Mouse (Mus musculus) right cerebral cortex, postnatal 10 days (tissue): Measurements from ENCODE around the gene Fam53b.
A peak's percentile ranks its signal among the peaks of the same experiment; 100 is the strongest.

ENCODE experiments used
- DNase-seq, 2 experiments: peaks; one replicate each; pipeline ENCODE4 v3.0.0; 2021; ENCODE audit warnings: low spot score in 2 of 2

Fam53b gene

DNA sequence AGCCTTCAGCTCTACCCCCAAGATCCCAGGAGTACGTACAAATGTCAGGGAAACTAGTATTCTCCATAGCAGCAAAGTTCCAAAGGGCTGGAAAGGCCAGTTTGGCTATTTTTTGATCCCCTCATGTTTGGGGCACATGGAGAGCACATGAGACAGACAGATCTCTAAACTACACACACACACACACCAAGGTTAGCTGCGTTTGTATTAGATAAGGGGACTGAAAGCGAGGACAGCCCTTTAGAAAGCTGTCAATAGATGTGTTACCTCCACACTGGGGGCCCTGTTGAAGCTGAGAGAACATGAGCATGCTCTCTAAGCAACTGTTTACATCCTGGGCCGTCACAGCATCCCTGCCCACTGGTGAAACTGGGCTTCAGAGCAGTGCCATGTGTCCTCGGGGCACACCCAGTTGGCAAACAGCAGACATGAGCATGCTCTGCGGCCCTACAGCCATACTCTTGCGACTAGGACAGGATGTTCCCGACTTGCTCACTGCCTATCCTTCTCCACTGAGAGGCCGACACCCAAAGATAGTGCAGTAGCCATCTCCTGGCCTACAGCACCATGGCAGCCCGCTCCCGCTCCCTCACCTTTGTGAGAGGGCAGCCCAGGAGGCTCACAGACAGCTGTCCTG, 47.3 kb downstream of the Fam53b start:
- no peak for DNase-seq

DNA sequence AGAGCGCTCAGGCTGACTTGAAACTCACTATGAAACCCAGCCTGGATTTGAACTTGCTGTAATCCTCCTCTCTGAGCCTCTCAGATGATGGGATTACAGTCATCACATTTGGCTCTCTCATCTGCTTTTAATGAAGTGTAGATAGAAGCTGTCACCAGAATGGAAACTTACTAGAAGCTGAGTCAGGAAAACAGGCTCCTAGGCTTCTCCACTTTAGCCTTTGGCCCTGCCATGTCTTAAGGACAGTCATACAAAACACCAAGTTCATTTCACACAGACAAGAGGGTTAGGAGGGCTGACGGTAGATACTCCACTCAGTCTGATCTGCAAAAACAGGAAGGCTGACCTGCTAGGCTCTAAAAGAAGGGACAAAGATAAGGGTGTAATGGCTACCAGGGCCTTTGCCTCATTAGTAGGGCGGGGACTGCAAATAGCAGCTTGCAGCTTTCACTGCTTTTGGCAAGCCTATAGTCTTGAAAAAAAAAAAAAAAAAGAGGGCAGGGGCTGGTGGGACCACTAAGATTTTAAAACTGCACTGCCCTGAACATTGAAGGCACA, 48.0 kb downstream of the Fam53b start:
- no peak for DNase-seq

DNA sequence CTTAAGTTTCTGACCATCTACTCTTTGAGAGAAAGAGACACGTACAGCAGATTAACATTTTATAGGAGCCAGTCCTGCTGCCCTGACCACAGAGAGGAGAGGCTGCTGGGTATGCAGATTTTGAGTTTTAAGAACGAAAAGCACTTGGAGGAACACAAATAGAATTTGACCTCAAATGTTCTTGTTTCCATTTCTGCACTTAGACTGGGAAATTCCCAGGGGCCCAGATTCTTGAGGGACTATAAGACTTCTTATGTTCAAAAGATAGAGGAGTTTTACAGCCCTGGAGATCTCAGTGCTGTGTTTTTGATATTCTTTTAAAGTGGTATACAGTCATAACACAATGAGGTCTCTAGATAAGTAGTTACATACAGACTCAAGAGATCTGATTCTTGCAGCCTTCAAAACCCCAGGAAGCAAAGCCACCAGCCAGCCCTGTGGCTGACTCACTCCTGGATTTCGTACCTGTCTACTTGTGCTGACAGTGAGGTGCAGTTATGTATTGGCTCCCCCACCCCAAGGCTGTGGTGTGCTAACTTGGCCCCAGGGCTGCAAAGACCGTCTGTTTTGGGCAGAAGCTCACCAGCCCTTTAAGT, 48.7 kb downstream of the Fam53b start:
- no peak for DNase-seq

DNA sequence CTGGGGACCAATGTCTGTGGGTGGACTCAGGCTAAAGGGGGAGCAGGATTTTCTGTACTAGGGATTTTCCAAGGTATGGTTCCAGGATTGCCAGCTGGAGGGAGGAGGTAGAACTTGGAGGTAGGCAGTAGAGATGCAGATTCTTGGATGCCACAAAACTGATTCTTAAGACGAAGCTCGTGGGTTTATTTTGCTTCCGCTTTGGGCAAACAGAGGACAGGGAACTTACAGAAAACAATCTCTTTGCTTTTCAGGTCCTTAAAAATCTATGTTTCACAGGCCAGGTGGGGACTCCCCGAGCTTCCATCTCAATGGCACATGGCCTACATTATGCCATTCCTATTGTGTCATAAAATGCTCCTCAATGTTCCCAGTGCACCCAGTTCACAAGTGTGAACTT, 49.4 kb downstream of the Fam53b start:
- DNase-seq = no peak

DNA sequence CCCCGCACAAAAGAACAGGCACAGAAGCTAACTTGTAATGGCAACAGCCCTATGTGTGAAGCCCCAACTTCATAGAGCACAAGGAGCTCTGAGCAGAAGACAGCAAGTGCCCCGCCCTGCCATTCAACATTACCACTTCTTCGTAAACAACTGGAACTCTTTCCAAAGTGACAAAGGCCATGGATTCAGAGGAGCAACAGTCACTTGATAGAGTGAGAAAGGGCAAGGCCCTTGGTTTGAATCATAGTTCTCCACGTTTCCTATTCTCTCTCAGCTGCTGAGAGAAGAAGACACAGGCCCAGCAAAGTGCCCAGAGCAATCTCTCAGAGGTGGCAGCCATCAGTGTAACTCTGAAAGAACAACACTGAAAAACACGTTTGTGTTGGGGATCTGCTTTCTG, 49.8 kb downstream of the Fam53b start:
- DNase-seq = no peak

DNA sequence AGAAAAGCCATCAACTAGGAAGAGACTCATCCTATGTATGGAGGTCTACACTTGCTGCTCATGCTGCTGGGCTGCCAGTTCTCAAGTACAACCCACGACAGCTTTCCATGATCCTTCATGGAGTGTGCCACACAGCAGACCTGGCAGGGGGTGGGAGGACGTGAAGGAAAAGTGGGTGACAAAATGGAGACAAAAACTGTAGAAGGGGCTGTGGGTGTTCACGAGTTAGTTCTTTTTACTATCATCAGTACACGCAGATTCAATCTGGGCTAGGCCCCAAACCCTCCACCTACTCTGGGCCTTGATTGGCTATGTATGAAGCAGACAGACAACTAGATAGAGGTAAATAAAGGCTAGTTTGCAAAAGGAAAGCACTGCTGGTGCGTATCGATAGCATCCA, 50.3 kb downstream of the Fam53b start:
- DNase-seq = no peak

DNA sequence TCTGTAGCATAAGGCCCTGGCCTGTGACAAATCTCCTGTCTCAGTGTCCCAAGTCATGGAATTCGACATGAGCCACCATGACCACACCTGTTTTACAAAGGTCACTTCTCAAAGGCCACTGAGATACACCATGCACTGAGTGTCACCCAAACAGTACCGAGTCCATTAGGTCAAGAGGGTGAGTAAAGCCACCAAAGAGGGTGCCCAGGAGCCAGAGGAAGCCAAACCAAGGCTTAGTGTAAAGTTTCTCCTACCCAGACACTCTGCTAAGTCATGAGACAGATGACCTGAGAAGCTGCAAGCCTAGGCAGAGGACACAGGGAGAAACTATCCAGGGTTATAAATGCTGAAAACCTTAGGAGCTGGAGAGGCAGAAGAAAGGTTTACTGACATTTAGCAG, 52.3 kb downstream of the Fam53b start:
- no peak for DNase-seq

DNA sequence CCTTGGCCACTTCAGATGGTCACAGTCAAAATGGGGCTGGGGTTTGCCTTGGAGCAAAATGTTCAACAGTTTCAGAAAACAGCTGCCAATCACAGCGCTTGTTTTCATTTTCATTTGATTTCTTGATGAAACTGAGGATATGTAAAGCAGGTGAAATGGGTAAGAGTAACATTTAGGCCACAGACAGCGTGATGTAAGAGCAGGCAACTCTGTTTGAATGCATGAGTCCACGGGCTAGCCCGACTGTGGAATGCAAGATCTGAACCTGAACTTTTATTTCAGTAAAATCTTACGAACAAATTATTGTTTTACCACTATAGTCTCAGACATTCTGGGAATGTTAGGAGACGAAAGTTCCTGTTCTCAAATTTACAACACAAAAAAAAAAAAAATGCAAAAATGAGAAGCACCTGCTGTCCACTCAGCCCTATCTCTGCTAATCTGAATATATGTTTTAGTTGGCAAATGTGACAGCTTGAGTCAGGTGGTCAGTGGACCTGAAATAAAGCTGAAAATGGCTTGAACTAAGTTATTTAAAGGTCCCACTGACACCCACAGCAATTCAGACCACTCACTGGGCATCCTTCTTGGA, 53.0 kb downstream of the Fam53b start:
- no peak for DNase-seq

DNA sequence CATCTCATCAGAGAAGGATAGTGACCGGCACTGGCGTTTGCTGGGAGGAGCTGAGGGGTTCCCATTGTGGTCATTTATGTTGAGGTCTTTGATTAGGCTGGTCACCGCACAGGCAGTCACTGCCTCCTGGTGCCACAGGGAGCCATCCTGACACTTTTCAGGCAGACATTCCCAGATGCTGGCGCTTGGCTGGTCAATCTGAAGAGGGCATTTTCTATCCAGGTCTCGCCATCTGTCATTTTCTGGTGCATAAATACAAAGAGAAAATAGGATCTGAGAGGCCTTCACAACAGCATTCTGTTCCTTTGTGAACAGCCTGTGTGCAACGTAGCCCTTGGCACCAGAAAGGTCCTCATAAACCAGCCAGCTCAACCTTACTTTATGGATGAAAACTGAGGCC, 53.8 kb downstream of the Fam53b start:
- no peak for DNase-seq

DNA sequence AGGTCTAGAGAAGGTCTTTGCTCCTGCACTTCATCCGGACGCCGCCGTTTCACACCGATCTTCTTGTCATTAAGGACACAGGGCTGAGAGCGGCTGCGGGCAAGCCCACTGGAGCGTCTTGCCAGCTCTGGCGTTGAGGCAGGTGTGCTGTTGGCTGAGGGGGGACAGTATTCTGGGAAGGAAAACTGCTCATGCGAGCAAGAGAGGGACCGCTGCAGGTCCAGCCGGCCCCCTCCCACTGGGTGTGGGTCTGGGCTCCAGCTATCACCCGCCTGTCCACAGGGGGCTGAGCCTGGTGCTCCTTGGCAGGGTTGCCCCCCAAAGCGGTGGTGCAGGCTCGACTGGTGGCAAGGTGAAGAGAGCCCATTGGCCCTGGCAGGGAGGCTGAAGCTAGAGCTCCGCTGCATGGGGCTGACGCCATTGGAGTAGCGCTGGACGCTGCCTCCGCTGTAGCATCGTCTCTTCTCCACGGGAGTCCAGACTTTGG, 54.2 kb downstream of the Fam53b start:
- DNase-seq = no peak

DNA sequence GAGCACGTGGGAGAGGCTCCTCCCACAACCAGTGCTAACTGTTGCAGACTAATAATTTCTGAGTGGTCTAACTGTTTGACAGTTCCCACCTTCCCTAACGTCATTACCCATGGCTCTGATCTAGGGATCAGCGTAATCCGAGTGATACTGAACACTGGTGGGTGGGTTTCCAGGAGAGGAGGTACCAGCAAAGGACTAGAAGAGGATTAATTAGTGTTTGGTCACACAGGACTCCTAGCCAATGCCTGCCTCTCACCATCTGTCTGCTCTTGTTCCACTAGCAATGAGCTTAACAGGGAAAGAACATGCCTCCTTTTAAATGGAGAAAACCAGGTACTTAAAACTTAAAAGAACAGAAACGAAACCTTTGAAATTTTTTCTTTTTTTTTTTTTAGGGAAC, 54.8 kb downstream of the Fam53b start:
- no peak for DNase-seq

DNA sequence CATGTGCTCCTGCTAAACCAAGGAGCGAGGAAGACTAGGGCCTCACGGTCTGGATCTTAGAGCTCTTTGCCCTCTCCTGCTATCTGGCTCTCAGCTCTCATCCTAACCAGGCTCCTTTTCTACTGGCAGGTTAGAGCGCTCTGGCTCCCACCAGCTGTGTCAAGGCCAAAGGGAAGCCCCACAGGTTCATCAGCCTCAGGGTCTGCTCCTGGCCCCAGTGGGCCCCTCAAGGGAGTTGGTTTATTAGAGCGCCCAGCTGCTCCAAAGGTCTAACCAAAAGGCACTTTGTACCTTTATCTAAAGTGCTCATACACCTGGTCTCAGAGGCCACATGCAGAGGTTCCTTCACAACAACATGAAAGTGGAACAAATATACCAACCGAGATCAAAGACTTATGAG, 57.4 kb downstream of the Fam53b start:
- no peak for DNase-seq

DNA sequence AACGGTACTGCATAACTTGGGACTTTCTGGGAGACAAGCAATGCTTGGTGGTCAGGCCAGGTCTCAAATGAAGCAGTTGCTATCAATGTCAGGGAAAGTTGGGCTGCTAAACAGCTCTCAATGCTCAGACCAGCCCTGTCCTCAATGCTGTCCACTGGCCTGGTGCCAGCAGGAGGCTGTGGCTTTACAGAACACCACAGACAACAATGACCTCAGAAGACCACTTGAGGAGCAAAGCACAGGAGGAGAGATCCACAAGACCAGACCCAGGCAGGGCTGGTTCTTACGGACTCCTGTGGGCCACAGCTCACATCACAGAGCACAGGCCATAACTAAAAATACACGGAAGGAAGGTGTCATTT, 59.3 kb downstream of the Fam53b start:
- DNase-seq = peak in 1 of 2 experiments; percentile 47

DNA sequence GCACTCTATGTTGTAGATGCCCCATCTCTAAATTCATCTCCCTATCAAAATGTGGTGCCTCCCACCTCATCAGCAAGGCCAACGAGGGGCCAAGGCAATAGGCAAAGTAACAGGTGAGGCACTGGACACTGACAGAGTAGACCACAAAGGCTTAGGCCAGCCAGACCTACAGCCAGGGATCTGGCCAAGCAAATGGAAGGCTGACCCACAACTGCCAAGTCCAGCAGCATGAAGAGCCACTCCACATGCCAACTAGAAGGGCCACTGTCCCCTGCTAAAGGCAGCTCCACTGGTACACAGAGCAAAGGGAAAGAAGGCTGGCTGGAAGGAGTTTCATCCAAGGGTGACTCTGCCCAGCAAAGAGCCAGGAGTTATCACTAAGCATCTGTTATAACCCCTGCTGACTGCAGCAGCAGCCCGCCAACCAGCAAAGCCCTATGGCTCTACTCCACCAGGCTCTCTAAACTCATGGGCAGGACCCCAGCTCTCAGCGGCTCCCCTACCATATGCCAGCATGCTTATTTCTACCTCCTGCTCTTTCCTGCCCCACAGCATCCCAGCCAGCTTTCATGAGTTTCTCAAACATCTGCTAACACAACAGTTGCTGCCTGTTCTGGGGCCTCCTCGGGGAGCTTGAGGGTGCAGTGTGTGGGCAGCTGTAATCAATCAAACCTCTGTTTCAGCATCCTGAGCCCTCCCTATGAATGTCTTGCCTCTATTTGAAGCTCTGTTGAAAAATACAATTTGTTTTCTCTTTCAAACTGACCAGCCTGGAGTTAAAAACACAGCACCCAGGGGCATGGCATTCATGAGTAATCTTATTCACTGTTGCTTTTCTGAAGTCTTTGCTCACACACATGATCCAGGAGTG, 59.9 kb downstream of the Fam53b start:
- peak in 1 of 2 experiments; percentile 64 for DNase-seq

DNA sequence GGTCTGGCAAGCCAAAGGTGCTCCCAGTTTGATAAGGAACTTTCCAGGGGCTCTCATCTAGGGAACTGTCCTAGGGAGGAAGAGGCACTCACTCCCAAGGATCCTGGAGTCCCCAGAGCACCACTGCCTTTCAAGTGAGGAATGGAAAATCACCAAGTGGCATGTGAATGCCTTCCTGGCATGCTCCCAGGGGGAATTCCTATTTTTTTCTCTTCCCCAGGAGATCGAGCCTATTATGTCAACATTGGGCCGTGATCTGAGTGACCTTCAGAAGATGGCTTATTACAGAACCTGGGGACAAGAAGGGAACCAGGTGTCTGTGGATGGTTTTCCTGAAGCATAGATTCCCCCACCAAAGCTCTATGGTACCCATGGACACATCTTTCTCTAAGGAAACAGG, 62.0 kb downstream of the Fam53b start:
- DNase-seq = no peak

DNA sequence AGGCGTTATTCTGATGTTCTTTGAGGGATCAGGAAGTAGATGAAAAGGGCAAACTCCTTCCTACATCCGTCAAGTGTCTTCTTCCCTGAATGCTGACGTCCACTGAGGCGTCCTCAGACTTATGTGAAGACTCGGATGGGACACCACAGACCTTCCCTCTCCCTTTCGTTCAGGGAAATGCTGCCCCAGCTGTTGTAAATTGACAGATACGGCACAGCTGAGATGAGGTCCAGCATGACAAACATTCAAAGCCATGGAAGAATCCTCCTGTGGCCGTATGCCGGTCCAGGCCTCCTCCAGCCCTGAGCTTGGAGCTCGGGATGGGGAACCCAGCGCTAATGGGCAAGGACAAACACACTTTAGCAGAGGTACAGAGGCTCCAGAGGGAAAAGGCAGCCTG, 64.2 kb downstream of the Fam53b start:
- DNase-seq = no peak

DNA sequence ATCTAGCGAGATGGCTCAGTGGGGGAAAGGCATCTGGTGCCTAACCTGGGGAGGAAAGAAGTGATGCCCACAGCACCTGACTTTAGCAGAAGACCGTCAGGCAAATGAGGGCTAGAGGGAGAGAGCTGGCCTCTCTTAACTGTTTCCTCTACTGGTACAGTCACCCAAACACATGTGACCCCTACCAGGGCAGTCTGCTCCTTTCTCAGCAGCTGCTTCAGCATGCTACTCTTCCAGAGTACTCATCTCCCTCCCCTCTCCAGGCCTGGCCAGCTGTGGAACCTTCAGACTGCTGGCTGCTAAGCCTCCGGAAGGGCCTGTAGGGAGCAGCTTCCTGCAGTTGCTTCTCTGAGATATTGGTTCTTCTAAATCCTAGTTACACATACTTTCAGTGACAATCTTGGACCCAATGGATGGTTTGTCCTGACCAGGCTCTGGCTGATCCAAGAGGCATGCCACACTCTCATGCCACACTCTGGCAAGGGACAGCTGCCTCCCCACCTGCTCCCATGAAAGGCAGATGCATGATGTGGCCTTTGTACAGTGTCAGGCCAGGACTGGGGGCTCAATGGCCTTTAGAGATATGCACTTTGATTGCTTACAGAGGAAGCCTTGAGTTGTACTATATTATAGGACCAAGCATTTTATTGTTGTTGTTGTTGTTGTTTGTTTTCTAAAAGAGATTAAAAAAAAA, 65.5 kb downstream of the Fam53b start:
- no peak for DNase-seq

DNA sequence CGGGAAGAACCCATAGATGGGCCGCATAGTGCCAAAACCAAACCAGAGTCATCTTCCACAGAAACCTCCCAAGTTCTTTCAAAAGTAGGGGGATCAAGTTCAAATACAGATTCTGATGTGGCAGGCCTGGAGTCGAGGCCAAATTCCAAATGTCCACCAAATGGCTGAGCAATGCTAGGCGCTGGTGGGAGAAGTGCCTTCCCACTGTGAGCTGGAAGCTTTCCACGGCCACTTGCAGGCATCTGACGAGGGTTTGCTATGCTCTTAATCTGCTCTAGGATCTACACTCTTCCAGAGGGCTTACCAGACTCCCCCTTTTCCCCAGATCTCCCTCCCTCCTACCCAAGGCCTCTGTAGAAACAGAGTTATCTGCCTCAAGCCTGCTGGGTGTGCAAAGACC, 66.6 kb downstream of the Fam53b start:
- no peak for DNase-seq

DNA sequence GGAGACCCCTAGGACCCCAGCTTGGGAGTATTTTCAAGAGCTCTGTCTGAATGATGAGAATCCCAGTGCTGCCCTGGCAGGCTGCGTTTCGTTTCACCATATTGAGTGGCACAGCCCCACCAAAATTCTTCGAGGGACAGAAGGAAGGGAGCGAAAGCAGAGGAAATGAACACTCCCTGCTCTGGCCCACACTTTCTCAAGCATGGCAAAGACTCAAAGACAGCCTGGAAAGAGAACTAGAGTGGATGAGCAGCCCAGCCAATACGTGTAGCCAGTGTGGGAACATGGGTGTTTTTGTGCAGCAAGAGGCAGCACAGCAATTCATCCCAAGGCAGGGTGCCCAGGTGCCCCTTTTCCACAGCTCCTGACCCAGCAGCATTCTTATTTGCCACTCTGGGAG, 70.8 kb downstream of the Fam53b start:
- DNase-seq = peak in 1 of 2 experiments; percentile 59

DNA sequence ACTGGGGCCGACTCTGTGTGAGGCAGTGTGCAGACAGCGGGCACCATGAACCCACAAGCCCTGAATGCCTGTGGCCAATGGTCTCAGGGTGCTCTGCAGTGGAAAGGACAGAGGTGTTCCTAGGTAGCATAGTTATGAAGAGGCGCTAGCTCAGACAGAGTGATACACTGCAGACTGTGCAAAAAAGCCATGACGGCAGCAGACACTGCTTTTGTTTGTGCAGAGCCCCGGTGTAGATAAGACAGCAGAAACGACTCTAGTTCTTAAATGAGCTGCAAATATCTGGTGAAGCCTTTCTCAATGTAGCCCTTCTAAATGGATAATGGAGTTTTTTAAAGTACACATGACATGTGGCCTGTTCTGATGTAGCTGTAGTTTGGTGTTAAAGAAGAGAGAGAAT, 73.9 kb downstream of the Fam53b start:
- DNase-seq = no peak

DNA sequence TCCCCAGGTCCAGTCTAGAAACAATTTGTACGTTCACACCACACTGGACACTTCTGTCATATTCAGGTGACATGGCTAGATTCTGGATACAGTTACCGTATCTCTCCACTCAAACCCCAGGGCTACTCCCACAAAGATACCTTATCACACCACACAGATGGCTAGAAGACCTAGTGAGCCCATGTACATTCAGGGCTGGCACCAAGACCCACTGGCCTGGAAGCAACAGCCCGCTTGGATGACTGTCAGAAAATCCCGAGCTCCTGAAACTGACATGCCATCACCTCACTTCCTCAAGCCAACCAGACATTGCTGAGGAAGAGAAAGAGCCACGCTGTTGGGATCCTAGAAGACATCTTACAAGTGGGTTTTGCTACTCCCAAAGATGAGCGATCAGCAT, 74.8 kb downstream of the Fam53b start:
- no peak for DNase-seq
